Mouse (Mus musculus): ENCODE measurements around the gene Lhfp. TPM values are rescaled to one million over a fixed set of nuclear protein-coding genes. Genes with fewer than 3 reads are reported as not detected.

Lhfp gene
- polyA plus RNA-seq, 1 experiment from 2014 or later: 12.9 TPM

GRCm38 (mm10) chr3:53310615-53311014 lies 269.3 kb downstream of the Lhfp start:
- no peaks in the 10 kb centered on the region for H3K9me3 ChIP-seq (ENCODE audit: control insufficient read depth, low read length)
- WGBS: 92% methylated on average over 2 of the region's 2 CpGs
- H3K36me3 ChIP-seq (ENCODE audit: control insufficient read depth, insufficient read depth, low read length): no peaks in the 10 kb centered on the region
- H3K4me1 ChIP-seq (replicated peaks; ENCODE audit: control insufficient read depth, insufficient read depth, low read length): no peaks in the 10 kb centered on the region
- H3K27me3 ChIP-seq (replicated peaks; ENCODE audit: control insufficient read depth, insufficient read depth, low read length): no peaks in the 10 kb centered on the region
- no peak overlapping the region for H3K4me3 ChIP-seq (ENCODE audit: low read depth, low read length)
- DNase-seq (ENCODE audit: low spot score) (no peak), ATAC-seq (replicated peaks; ENCODE audit: low FRiP score) (no peak)
- H3K4me2 ChIP-seq: no peak overlapping the region
- H3K27ac ChIP-seq (ENCODE audit: low read depth, low read length): no peak overlapping the region
- no peak overlapping the region for H3K9ac ChIP-seq (ENCODE audit: low read depth, low read length)

Other genes starting within 250 kb of the Lhfp start
- 28.7 and 34.3 TPM in 2 replicates for gene Cog6, start 24.3 kb upstream of the Lhfp start, polyA plus RNA-seq (2014; fragmentation: Nextera tagmentation; extraction: Ambion mirVana)

Data from liver, embryonic 11.5 days (tissue).